Mouse (Mus musculus): Measurements from ENCODE around the gene Ntn5. TPM values are rescaled to one million over a fixed set of nuclear protein-coding genes. Genes with fewer than 3 reads are reported as not detected.

Gene Ntn5
- polyA plus RNA-seq, 1 experiment from 2014 or later = 0.18 TPM

- DNase-seq (ENCODE audit: low spot score) (no peak), ATAC-seq (replicated peaks; ENCODE audit: low FRiP score, low read depth) (no peak)
- H3K27me3 ChIP-seq (ENCODE audit: insufficient read depth, low read length) = no peaks in the 10 kb centered on the region
- H3K27ac ChIP-seq = no peak overlapping the region
- no peak overlapping the region for H3K9ac ChIP-seq (ENCODE audit: low read depth, low read length)
- no peak overlapping the region for H3K4me3 ChIP-seq (replicated peaks; ENCODE audit: low read depth, low read length)
- H3K9me3 ChIP-seq (replicated peaks; ENCODE audit: low read length) = no peaks in the 10 kb centered on the region
- peaks cover 18% of the 10 kb centered on the region for H3K4me1 ChIP-seq (replicated peaks; ENCODE audit: insufficient read depth, low read length)
- no peak overlapping the region for H3K4me2 ChIP-seq (ENCODE audit: low read length)
- TF ChIP-seq CTCF (IDR thresholded peaks at IDR 0.05; ENCODE audit: low read depth) = no peak
- H3K36me3 ChIP-seq (ENCODE audit: insufficient read depth, low read length) = peaks cover 38% of the 10 kb centered on the region
- WGBS = 76% methylated on average over 14 of the region's 14 CpGs
Measured at GRCm38 (mm10) chr7:45709677-45710355, 26.0 kb downstream of the Ntn5 start.

GRCm38 (mm10) chr7:45710477-45711191 lies 26.8 kb downstream of the Ntn5 start:
- WGBS = 87% methylated on average over 20 of the region's 20 CpGs

GRCm38 (mm10) chr7:45711316-45712021 lies 27.6 kb downstream of the Ntn5 start:
- ATAC-seq (replicated peaks; ENCODE audit: low FRiP score, low read depth) (no peak), DNase-seq (ENCODE audit: low spot score) (no peak)
- Histone ChIP-seq H3K36me3 (ENCODE audit: insufficient read depth, low read length) (peaks cover 38% of the 10 kb centered on the region), H3K27ac (no peak overlapping the region), H3K9me3 (replicated peaks; ENCODE audit: low read length) (no peaks in the 10 kb centered on the region), H3K4me3 (replicated peaks; ENCODE audit: low read depth, low read length) (no peak overlapping the region), H3K4me1 (replicated peaks; ENCODE audit: insufficient read depth, low read length) (peaks cover 21% of the 10 kb centered on the region), H3K27me3 (ENCODE audit: insufficient read depth, low read length) (no peaks in the 10 kb centered on the region), H3K4me2 (ENCODE audit: low read length) (no peak overlapping the region), H3K9ac (ENCODE audit: low read depth, low read length) (no peak overlapping the region)
- 89% methylated on average over 24 of the region's 24 CpGs for WGBS
- TF ChIP-seq CTCF (IDR thresholded peaks at IDR 0.05; ENCODE audit: low read depth) = no peak

More at GRCm38 (mm10) chr7:45710477-45711191, 26.8 kb downstream of the Ntn5 start:
- no peak for DNase-seq (ENCODE audit: low spot score)
- TF ChIP-seq CTCF (IDR thresholded peaks at IDR 0.05; ENCODE audit: low read depth) = no peak
- H3K36me3 ChIP-seq (ENCODE audit: insufficient read depth, low read length) = peaks cover 38% of the 10 kb centered on the region
- peaks cover 18% of the 10 kb centered on the region for H3K4me1 ChIP-seq (replicated peaks; ENCODE audit: insufficient read depth, low read length)
- no peak overlapping the region for H3K9ac ChIP-seq (ENCODE audit: low read depth, low read length)
- H3K9me3 ChIP-seq (replicated peaks; ENCODE audit: low read length) = no peaks in the 10 kb centered on the region
- no peaks in the 10 kb centered on the region for H3K27me3 ChIP-seq (ENCODE audit: insufficient read depth, low read length)
- ATAC-seq (replicated peaks; ENCODE audit: low FRiP score, low read depth) = no peak
- H3K4me2 ChIP-seq (ENCODE audit: low read length) = no peak overlapping the region
- H3K4me3 ChIP-seq (replicated peaks; ENCODE audit: low read depth, low read length) = no peak overlapping the region
- H3K27ac ChIP-seq = no peak overlapping the region

GRCm38 (mm10) chr7:45712022-45712757 lies 28.4 kb downstream of the Ntn5 start:
- DNase-seq (ENCODE audit: low spot score) = no peak
- H3K27me3 ChIP-seq (ENCODE audit: insufficient read depth, low read length) = no peaks in the 10 kb centered on the region

GRCm38 (mm10) chr7:45713396-45713795 lies 29.6 kb downstream of the Ntn5 start:
- Histone ChIP-seq H3K27ac (peak overlapping the region; percentile 42; the same call in 1 of the 2 replicates), H3K4me2 (ENCODE audit: low read length) (no peak overlapping the region), H3K9me3 (replicated peaks; ENCODE audit: low read length) (no peaks in the 10 kb centered on the region), H3K9ac (ENCODE audit: low read depth, low read length) (no peak overlapping the region), H3K4me3 (replicated peaks; ENCODE audit: low read depth, low read length) (no peak overlapping the region), H3K27me3 (ENCODE audit: insufficient read depth, low read length) (no peaks in the 10 kb centered on the region), H3K36me3 (ENCODE audit: insufficient read depth, low read length) (peaks cover 38% of the 10 kb centered on the region), H3K4me1 (replicated peaks; ENCODE audit: insufficient read depth, low read length) (peaks cover 17% of the 10 kb centered on the region)
- 91% methylated on average over 16 of the region's 16 CpGs for WGBS
- no peak for TF ChIP-seq CTCF (IDR thresholded peaks at IDR 0.05; ENCODE audit: low read depth)
- no peak for ATAC-seq (replicated peaks; ENCODE audit: low FRiP score, low read depth)
- no peak for DNase-seq (ENCODE audit: low spot score)

More at GRCm38 (mm10) chr7:45712022-45712757, 28.4 kb downstream of the Ntn5 start:
- WGBS = 87% methylated on average over 21 of the region's 21 CpGs
- H3K36me3 ChIP-seq (ENCODE audit: insufficient read depth, low read length) = peaks cover 38% of the 10 kb centered on the region
- no peak overlapping the region for H3K4me2 ChIP-seq (ENCODE audit: low read length)
- H3K9me3 ChIP-seq (replicated peaks; ENCODE audit: low read length) = no peaks in the 10 kb centered on the region
- TF ChIP-seq CTCF (IDR thresholded peaks at IDR 0.05; ENCODE audit: low read depth) = no peak
- no peak overlapping the region for H3K27ac ChIP-seq
- no peak overlapping the region for H3K4me3 ChIP-seq (replicated peaks; ENCODE audit: low read depth, low read length)
- ATAC-seq (replicated peaks; ENCODE audit: low FRiP score, low read depth) = no peak
- H3K9ac ChIP-seq (ENCODE audit: low read depth, low read length) = no peak overlapping the region
- H3K4me1 ChIP-seq (replicated peaks; ENCODE audit: insufficient read depth, low read length) = peaks cover 24% of the 10 kb centered on the region

Data from kidney, postnatal 0 days (tissue).